Mouse (Mus musculus) embryonic facial prominence, embryonic 11.5 days (tissue): ENCODE results near the gene Pigs. TPM values are rescaled to one million over a fixed set of nuclear protein-coding genes. Genes with fewer than 3 reads are reported as not detected.

Source experiments
- ATAC-seq: fragments of 200-750 bp; cut with Nextera tagmentation; replicated peaks from 2 replicates; pipeline ENCODE4 v1.8.0; 2017; ENCODE audit warnings: low read depth; ENCODE audit not compliant: insufficient number of reproducible peaks, low FRiP score, low TSS enrichment
- DNase-seq: peaks from one replicate; pipeline ENCODE4 v3.0.0-alpha.2; 2015; ENCODE audit warnings: low spot score
- H3K27ac ChIP-seq: fragments of 300-500 bp; sonication (generic); replicated peaks from 2 replicates; pipeline ENCODE4 v1.5.1; 2014; ENCODE audit warnings: mild to moderate bottlenecking, low read depth, low read length, control low read depth
- H3K27me3 ChIP-seq: fragments of 300-500 bp; sonication (generic); 2 replicates; pipeline ENCODE4 v1.6.1; 2014; ENCODE audit warnings: mild to moderate bottlenecking, low read length, moderate library complexity, mixed read lengths; ENCODE audit not compliant: control insufficient read depth, insufficient read depth
- H3K36me3 ChIP-seq: fragments of 300-500 bp; sonication (generic); replicated peaks from 2 replicates; pipeline ENCODE4 v1.6.1; 2014; ENCODE audit warnings: low read depth, mild to moderate bottlenecking, low read length, moderate library complexity, mixed read lengths; ENCODE audit not compliant: control insufficient read depth, insufficient read depth
- H3K4me1 ChIP-seq: fragments of 300-500 bp; sonication (generic); 2 replicates; pipeline ENCODE4 v1.6.1; 2014; ENCODE audit warnings: low read length, mixed read lengths; ENCODE audit not compliant: control insufficient read depth, insufficient read depth
- H3K4me2 ChIP-seq: fragments of 300-500 bp; sonication (generic); 2 replicates; pipeline ENCODE4 v1.6.1; 2014; ENCODE audit warnings: low read depth, mild to moderate bottlenecking, control low read depth, low read length, moderate library complexity
- H3K4me3 ChIP-seq: fragments of 300-500 bp; sonication (generic); 2 replicates; pipeline ENCODE4 v1.5.1; 2014; ENCODE audit warnings: low read depth, low read length, control low read depth
- H3K9ac ChIP-seq: fragments of 300-500 bp; sonication (generic); replicated peaks from 2 replicates; pipeline ENCODE4 v1.6.1; 2014; ENCODE audit warnings: mild to moderate bottlenecking, control low read depth, low read length
- H3K9me3 ChIP-seq: fragments of 300-500 bp; sonication (generic); replicated peaks from 2 replicates; pipeline ENCODE4 v1.6.1; 2016; ENCODE audit warnings: mild to moderate bottlenecking, low read length, inconsistent platforms, mixed read lengths; ENCODE audit not compliant: control insufficient read depth
- WGBS: fragments of 180-500 bp; shearing (Covaris S2); extraction: QIAGEN DNeasy Blood & Tissue Kit; methylation state at CpG from one replicate; pipeline ENCODE4 v1.1.7; 2014; 5-methylcytosine and 5-hydroxymethylcytosine counted together
- polyA plus RNA-seq: library from polyadenylated mRNA; unstranded; fragments of >200 nt; fragmentation: Nextera tagmentation; extraction: Ambion mirVana; gene quantifications from 2 replicates; pipeline ENCODE4 v1.2.1, GENCODE M21; 2014

Pigs gene
- polyA plus RNA-seq, 1 experiment from 2014 or later = 55.4 TPM

GRCm38 (mm10) chr11:78360789-78361131 lies 32.5 kb downstream of the Pigs start:
- no peak overlapping the region for H3K4me2 ChIP-seq
- no peaks in the 10 kb centered on the region for H3K9me3 ChIP-seq
- no peaks in the 10 kb centered on the region for H3K36me3 ChIP-seq
- no peak overlapping the region for H3K9ac ChIP-seq
- no peaks in the 10 kb centered on the region for H3K4me1 ChIP-seq
- DNase-seq (no peak), ATAC-seq (peak; percentile 14; the same call in 1 of the 2 replicates)
- 58% methylated on average over 2 of the region's 2 CpGs for WGBS
- no peaks in the 10 kb centered on the region for H3K27me3 ChIP-seq
- no peak overlapping the region for H3K27ac ChIP-seq
- no peak overlapping the region for H3K4me3 ChIP-seq

- no peak for DNase-seq
- Histone ChIP-seq H3K4me2 (no peak overlapping the region), H3K9me3 (no peaks in the 10 kb centered on the region), H3K4me3 (no peak overlapping the region), H3K36me3 (no peaks in the 10 kb centered on the region), H3K4me1 (no peaks in the 10 kb centered on the region), H3K27ac (no peak overlapping the region), H3K27me3 (no peaks in the 10 kb centered on the region), H3K9ac (no peak overlapping the region)
- no peak for ATAC-seq
- 78% methylated on average over 13 of the region's 13 CpGs for WGBS
Measured at GRCm38 (mm10) chr11:78363309-78364007, 35.2 kb downstream of the Pigs start.

- Histone ChIP-seq H3K9me3 (no peaks in the 10 kb centered on the region), H3K9ac (no peak overlapping the region), H3K36me3 (no peaks in the 10 kb centered on the region), H3K4me3 (no peak overlapping the region), H3K4me2 (no peak overlapping the region), H3K27me3 (no peaks in the 10 kb centered on the region), H3K27ac (no peak overlapping the region), H3K4me1 (no peaks in the 10 kb centered on the region)
- 46% methylated on average over 8 of the region's 8 CpGs for WGBS
- no peak for ATAC-seq
- no peak for DNase-seq
Measured at GRCm38 (mm10) chr11:78364103-78364502, 35.9 kb downstream of the Pigs start.

- Histone ChIP-seq H3K9me3 (no peaks in the 10 kb centered on the region), H3K4me1 (no peaks in the 10 kb centered on the region), H3K9ac (no peak overlapping the region), H3K4me3 (no peak overlapping the region), H3K27me3 (no peaks in the 10 kb centered on the region), H3K36me3 (no peaks in the 10 kb centered on the region), H3K27ac (no peak overlapping the region), H3K4me2 (no peak overlapping the region)
- DNase-seq (no peak), ATAC-seq (no peak)
- 91% methylated on average over 14 of the region's 15 CpGs for WGBS
Measured at GRCm38 (mm10) chr11:78367456-78368225, 39.4 kb downstream of the Pigs start.

- WGBS = 42% methylated on average over 1 of the region's 1 CpGs
- H3K27ac ChIP-seq = no peak overlapping the region
Measured at GRCm38 (mm10) chr11:78370389-78370788, 42.2 kb downstream of the Pigs start.

GRCm38 (mm10) chr11:78371711-78372110 lies 43.5 kb downstream of the Pigs start:
- Histone ChIP-seq H3K27me3 (no peaks in the 10 kb centered on the region), H3K4me3 (no peak overlapping the region), H3K4me1 (0 out of 2 replicates have a peak, but pooled peaks cover 3% of the 10 kb centered on the region), H3K4me2 (no peak overlapping the region), H3K9ac (no peak overlapping the region), H3K27ac (no peak overlapping the region), H3K9me3 (no peaks in the 10 kb centered on the region), H3K36me3 (no peaks in the 10 kb centered on the region)
- DNase-seq (no peak), ATAC-seq (no peak)
- 89% methylated on average over 11 of the region's 11 CpGs for WGBS

More at GRCm38 (mm10) chr11:78370389-78370788, 42.2 kb downstream of the Pigs start:
- Histone ChIP-seq H3K9me3 (no peaks in the 10 kb centered on the region), H3K36me3 (no peaks in the 10 kb centered on the region), H3K4me1 (0 out of 2 replicates have a peak, but pooled peaks cover 3% of the 10 kb centered on the region), H3K9ac (no peak overlapping the region), H3K4me2 (no peak overlapping the region), H3K4me3 (no peak overlapping the region), H3K27me3 (no peaks in the 10 kb centered on the region)
- DNase-seq (no peak), ATAC-seq (no peak)

- 84% methylated on average over 3 of the region's 3 CpGs for WGBS
- ATAC-seq (no peak), DNase-seq (no peak)
Measured at GRCm38 (mm10) chr11:78372166-78372565, 44.0 kb downstream of the Pigs start.

GRCm38 (mm10) chr11:78372610-78373009 lies 44.4 kb downstream of the Pigs start:
- Histone ChIP-seq H3K4me3 (no peak overlapping the region), H3K36me3 (no peaks in the 10 kb centered on the region), H3K9me3 (no peaks in the 10 kb centered on the region), H3K4me2 (no peak overlapping the region), H3K9ac (no peak overlapping the region), H3K27me3 (no peaks in the 10 kb centered on the region), H3K27ac (no peak overlapping the region), H3K4me1 (0 out of 2 replicates have a peak, but pooled peaks cover 3% of the 10 kb centered on the region)
- no peak for DNase-seq
- no peak for ATAC-seq
- 59% methylated on average over 7 of the region's 7 CpGs for WGBS

More at GRCm38 (mm10) chr11:78372166-78372565, 44.0 kb downstream of the Pigs start:
- no peaks in the 10 kb centered on the region for H3K9me3 ChIP-seq
- H3K4me3 ChIP-seq = no peak overlapping the region
- H3K27ac ChIP-seq = no peak overlapping the region
- H3K27me3 ChIP-seq = no peaks in the 10 kb centered on the region
- no peak overlapping the region for H3K4me2 ChIP-seq
- no peak overlapping the region for H3K9ac ChIP-seq
- H3K36me3 ChIP-seq = no peaks in the 10 kb centered on the region
- 0 out of 2 replicates have a peak, but pooled peaks cover 3% of the 10 kb centered on the region for H3K4me1 ChIP-seq
